Mouse (Mus musculus) lung, embryonic 14.5 days (tissue): ENCODE data around the gene Dnph1. TPM values are rescaled to one million over a fixed set of nuclear protein-coding genes. Genes with fewer than 3 reads are reported as not detected.

ENCODE experiments used
- ATAC-seq: fragments of 200-750 bp; cut with Nextera tagmentation; 2 replicates; pipeline ENCODE4 v1.8.0; 2017; ENCODE audit warnings: mild to moderate bottlenecking, moderate TSS enrichment, moderate library complexity; ENCODE audit not compliant: insufficient read depth
- DNase-seq: peaks from one replicate; pipeline ENCODE4 v3.0.0-alpha.2; 2015
- H3K27ac ChIP-seq: fragments of 300-500 bp; sonication (generic); 2 replicates; pipeline ENCODE4 v1.5.1; 2014; ENCODE audit warnings: low read depth, mild to moderate bottlenecking, moderate library complexity
- H3K27me3 ChIP-seq: fragments of 300-500 bp; sonication (generic); 2 replicates; pipeline ENCODE4 v1.6.1; 2014; ENCODE audit warnings: low read length, control low read depth; ENCODE audit not compliant: insufficient read depth
- H3K36me3 ChIP-seq: fragments of 300-500 bp; sonication (generic); 2 replicates; pipeline ENCODE4 v1.6.1; 2014; ENCODE audit warnings: control low read depth; ENCODE audit not compliant: insufficient read depth
- H3K4me1 ChIP-seq: fragments of 300-500 bp; sonication (generic); 2 replicates; pipeline ENCODE4 v1.6.1; 2014; ENCODE audit warnings: antibody characterized with exemption, control low read depth; ENCODE audit not compliant: insufficient read depth
- H3K4me2 ChIP-seq: fragments of 300-500 bp; sonication (generic); 2 replicates; pipeline ENCODE4 v1.6.1; 2014; ENCODE audit warnings: mild to moderate bottlenecking
- H3K4me3 ChIP-seq: fragments of 300-500 bp; sonication (generic); 2 replicates; pipeline ENCODE4 v1.5.1; 2014; ENCODE audit warnings: low read depth, low read length
- H3K9ac ChIP-seq: fragments of 300-500 bp; sonication (generic); 2 replicates; pipeline ENCODE4 v1.6.1; 2014
- H3K9me3 ChIP-seq: fragments of 300-500 bp; sonication (generic); 2 replicates; pipeline ENCODE4 v1.6.1; 2016; ENCODE audit warnings: low read depth, low read length, control low read depth
- CTCF ChIP-seq: IDR thresholded peaks from 2 replicates; pipeline ENCODE4 v1.5.1; 2016; ENCODE audit warnings: antibody characterized with exemption, low read depth
- WGBS: fragments of 180-500 bp; shearing (Covaris S2); extraction: QIAGEN DNeasy Blood & Tissue Kit; methylation state at CpG from one replicate; pipeline ENCODE4 v1.1.7; 2014; 5-methylcytosine and 5-hydroxymethylcytosine counted together
- polyA plus RNA-seq: library from polyadenylated mRNA; unstranded; fragments of >200 nt; fragmentation: Nextera tagmentation; extraction: Ambion mirVana; gene quantifications from 2 replicates; pipeline ENCODE4 v1.2.1, GENCODE M21; 2014

Dnph1 gene
- polyA plus RNA-seq, 1 experiment from 2014 or later = 60.8 TPM

DNA sequence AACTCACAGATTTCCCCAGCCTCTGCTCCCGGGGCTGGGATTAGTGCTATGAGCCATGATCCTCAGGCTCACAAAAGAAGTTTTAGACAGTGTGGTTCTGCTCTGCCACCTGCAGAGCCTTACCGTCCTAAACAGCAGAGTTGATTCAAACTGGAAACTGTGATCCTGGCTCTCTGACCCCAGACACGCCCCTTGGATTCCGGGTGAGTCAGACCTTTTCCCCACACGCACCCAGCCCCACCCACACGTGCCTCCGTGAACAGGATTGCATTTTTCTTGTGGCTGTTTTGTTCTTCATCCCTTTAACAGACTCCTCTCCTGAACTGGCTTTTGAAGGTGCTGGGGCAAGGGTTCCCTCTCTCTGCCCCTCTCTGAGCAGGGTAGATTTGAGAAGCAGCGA is 1.4 kb downstream of the Dnph1 start:
- Histone ChIP-seq H3K9me3 (no peaks in the 10 kb centered on the region), H3K4me3 (no peak overlapping the region), H3K4me1 (no peaks in the 10 kb centered on the region), H3K36me3 (peaks cover 31% of the 10 kb centered on the region), H3K27ac (no peak overlapping the region), H3K9ac (no peak overlapping the region), H3K27me3 (0 out of 2 replicates have a peak, but pooled peaks cover 4% of the 10 kb centered on the region), H3K4me2 (no peak overlapping the region; the same call in 1 of the 2 replicates)
- 66% methylated on average over 8 of the region's 8 CpGs for WGBS
- ATAC-seq (no peak), DNase-seq (no peak)
- TF ChIP-seq CTCF = no peak

DNA sequence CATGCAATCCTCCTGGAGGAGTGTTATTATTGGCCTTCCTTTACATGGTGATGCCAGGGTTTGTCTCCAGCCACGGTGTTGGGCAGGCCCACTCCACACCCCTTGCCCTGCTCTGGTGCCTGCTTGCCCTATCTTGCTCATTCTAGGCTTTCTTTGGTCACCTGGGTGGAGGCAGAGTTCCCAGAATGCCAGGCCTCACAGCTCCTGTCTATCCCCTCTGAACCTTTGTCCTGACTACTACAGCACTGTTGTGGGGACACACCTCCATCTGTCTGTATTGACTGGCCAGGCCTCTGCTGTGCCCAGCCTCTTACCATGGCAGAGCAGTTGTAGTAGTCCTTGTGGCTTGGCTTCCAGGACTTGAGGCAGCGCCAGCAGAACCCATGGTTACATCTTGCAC is 6.3 kb downstream of the Dnph1 start:
- H3K4me2 ChIP-seq = no peak overlapping the region
- no peaks in the 10 kb centered on the region for H3K9me3 ChIP-seq
- H3K4me3 ChIP-seq = no peak overlapping the region
- 64% methylated on average over 2 of the region's 2 CpGs for WGBS
- TF ChIP-seq CTCF = no peak
- no peak overlapping the region for H3K9ac ChIP-seq
- no peak for ATAC-seq
- H3K36me3 ChIP-seq = peaks cover 31% of the 10 kb centered on the region
- no peak for DNase-seq
- H3K4me1 ChIP-seq = no peaks in the 10 kb centered on the region
- H3K27ac ChIP-seq = no peak overlapping the region
- no peaks in the 10 kb centered on the region for H3K27me3 ChIP-seq

DNA sequence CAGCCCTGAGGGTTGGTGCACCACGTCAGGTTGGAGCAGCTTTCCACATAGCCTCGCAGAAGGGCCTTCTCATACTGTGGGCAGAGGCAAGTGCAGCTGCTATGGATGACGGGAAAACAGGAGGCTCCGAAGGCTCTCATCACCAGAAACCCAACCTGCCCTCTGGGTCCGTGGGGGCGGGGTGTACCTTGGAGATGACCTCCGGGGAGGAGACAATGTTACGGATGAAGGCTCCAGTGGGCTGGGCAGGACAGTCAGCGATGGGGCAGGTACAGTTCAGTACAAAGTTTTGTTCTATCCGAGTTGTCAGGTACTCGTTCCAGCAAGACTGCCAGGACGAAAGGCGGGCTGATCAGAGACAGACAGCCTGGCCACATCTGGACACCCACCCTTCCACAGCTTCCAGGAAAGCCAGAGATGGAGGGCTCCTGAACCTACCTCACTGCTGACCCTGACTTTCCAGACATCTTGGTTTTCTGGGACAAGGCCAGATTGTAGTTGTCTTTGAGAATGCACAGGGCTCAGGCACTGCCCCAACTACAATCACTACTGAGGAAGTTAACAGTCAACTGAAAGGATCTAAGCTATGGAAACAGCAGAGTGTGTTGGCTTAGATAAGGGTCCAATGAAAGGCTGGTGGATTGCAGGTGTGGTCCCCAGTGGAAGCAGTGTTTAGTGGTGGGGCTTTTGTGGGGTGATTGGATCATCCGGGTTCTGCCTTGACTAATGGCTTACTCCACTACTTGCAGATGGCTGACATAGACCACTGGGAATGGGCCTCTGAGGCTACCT is 7.5 kb downstream of the Dnph1 start:
- no peak overlapping the region for H3K4me2 ChIP-seq
- no peak for ATAC-seq
- H3K4me3 ChIP-seq = no peak overlapping the region
- H3K27me3 ChIP-seq = no peaks in the 10 kb centered on the region
- H3K27ac ChIP-seq = no peak overlapping the region
- peaks cover 22% of the 10 kb centered on the region for H3K36me3 ChIP-seq
- 71% methylated on average over 14 of the region's 14 CpGs for WGBS
- no peak for TF ChIP-seq CTCF
- DNase-seq = no peak
- H3K9ac ChIP-seq = no peak overlapping the region
- no peaks in the 10 kb centered on the region for H3K4me1 ChIP-seq
- no peaks in the 10 kb centered on the region for H3K9me3 ChIP-seq

DNA sequence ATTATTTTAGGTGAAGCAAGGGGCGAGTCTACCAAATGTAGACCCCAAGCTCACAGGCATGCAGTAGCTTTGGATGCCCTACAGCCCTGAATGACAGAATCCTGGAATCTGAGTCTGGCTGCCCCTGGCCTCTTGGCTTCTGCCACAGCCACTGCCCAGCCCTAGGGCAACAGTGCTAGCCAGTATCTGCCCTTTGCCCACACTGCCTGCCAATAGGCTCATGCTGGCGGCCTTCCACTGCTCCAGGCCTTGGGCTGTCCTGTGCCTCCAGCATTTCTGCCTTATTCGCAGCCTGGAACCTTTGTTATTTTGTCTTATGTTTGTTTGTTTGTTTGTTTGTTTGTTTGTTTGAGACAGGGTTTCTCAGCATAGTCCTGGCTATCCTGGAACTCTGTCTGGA is 9.1 kb downstream of the Dnph1 start:
- ATAC-seq = no peak
- no peak overlapping the region for H3K27ac ChIP-seq
- H3K27me3 ChIP-seq = no peaks in the 10 kb centered on the region
- H3K36me3 ChIP-seq = peaks cover 11% of the 10 kb centered on the region; the same call in 1 of the 2 replicates
- no peaks in the 10 kb centered on the region for H3K9me3 ChIP-seq
- DNase-seq = no peak
- no peak overlapping the region for H3K9ac ChIP-seq
- no peak overlapping the region for H3K4me2 ChIP-seq
- H3K4me3 ChIP-seq = no peak overlapping the region
- H3K4me1 ChIP-seq = no peaks in the 10 kb centered on the region
- TF ChIP-seq CTCF = no peak
- WGBS = 88% methylated on average over 3 of the region's 3 CpGs

DNA sequence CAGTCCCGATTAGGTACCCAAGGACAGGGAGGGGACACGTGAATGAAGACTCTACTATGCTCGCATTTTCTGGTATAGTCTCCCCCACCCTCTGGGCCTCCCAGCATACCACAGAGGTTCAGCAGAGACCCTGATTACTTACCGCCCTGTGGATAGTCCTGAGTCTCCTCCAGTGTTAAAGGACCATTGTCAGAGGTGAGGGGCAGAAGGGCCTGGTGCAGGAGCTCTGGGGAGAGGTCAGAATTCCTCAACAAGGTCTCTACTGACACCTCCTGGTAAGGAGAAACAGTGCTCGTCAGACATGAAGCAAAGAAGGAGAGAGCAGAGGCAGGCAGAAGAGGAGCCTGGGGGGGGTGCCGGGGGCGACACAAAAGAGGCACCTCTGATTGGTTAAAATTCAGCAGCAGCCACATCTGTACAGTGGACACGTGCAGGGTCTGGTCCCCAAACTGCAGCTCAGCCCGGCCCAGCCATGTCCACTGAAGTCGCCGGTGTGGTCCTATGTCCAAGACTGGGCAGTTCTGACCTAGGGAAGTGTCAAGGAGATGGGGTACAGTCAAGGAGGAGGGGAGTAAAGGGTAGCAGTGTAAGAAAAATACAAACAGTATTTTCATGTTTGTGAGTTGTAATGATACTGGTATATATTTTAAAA is 14.7 kb downstream of the Dnph1 start:
- Histone ChIP-seq H3K9ac (no peak overlapping the region), H3K27ac (no peak overlapping the region), H3K27me3 (no peaks in the 10 kb centered on the region), H3K4me2 (no peak overlapping the region), H3K4me1 (no peaks in the 10 kb centered on the region), H3K9me3 (no peaks in the 10 kb centered on the region), H3K36me3 (no peaks in the 10 kb centered on the region), H3K4me3 (no peak overlapping the region)
- peak; percentile 67 for TF ChIP-seq CTCF
- DNase-seq = peak; percentile 60
- WGBS = 43% methylated on average over 11 of the region's 11 CpGs
- 0 out of 2 replicates have a peak, but pooled peaks have one; percentile 38 for ATAC-seq

DNA sequence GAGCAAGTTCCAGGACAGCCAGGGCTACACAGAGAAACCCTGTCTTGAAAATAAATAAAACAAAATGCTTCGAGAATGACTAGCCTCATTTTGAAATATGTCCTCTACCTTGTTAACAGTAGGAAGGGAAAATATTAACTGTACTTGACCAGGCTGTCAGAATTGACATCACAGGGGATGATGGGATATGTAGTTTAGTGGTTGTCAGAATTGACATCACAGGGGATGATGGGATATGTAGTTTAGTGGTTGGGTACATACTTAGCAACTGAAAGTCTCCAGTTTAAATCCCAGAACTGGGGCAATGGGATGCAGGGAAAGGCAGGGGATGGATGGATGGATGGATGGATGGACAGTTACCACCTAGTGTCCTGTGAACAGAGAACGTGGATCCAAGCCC is 16.8 kb downstream of the Dnph1 start:
- TF ChIP-seq CTCF = no peak
- 56% methylated on average over 2 of the region's 2 CpGs for WGBS

DNA sequence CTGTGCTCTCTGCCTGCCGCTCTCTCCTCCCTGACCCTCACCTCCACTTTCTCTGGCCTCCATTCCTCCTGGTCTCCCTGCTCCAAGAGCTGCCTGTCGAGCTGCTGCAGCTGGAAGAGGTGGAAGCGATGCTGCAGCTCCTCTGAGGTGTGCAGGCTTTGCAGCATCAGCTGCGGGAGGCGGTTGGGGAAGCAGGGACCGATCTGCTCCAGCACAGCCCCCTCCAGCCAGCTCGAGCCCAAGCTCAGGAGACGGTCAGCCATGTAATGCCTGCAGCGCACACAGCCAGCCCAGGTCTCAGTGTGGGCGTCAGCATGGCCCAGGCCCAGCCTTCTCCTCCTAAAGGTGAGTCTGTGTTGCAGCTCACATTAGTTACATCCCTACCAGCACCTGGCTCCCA is 23.5 kb downstream of the Dnph1 start:
- ATAC-seq (no peak), DNase-seq (no peak)
- Histone ChIP-seq H3K27ac (no peak overlapping the region), H3K27me3 (no peaks in the 10 kb centered on the region), H3K4me1 (no peaks in the 10 kb centered on the region), H3K4me2 (peak overlapping the region; percentile 55), H3K9ac (peak overlapping the region; percentile 30), H3K36me3 (no peaks in the 10 kb centered on the region), H3K4me3 (peak overlapping the region; percentile 18), H3K9me3 (no peaks in the 10 kb centered on the region)
- WGBS = 40% methylated on average over 10 of the region's 10 CpGs
- no peak for TF ChIP-seq CTCF

More for the DNA sequence above, 16.8 kb downstream of the Dnph1 start:
- no peak overlapping the region for H3K4me3 ChIP-seq
- H3K27ac ChIP-seq = no peak overlapping the region
- H3K36me3 ChIP-seq = no peaks in the 10 kb centered on the region
- H3K4me2 ChIP-seq = no peak overlapping the region
- H3K27me3 ChIP-seq = no peaks in the 10 kb centered on the region
- H3K4me1 ChIP-seq = no peaks in the 10 kb centered on the region
- DNase-seq = no peak
- no peaks in the 10 kb centered on the region for H3K9me3 ChIP-seq
- ATAC-seq = no peak
- no peak overlapping the region for H3K9ac ChIP-seq
